Mouse (Mus musculus) testis, postnatal 14 days (tissue): Measurements from ENCODE around the gene Fnbp1.
A peak's percentile ranks its signal among the peaks of the same experiment; 100 is the strongest.

Experiments
- DNase-seq: peaks from one replicate; pipeline ENCODE4 v3.0.0; 2021; ENCODE audit warnings: low spot score

Gene Fnbp1

DNA sequence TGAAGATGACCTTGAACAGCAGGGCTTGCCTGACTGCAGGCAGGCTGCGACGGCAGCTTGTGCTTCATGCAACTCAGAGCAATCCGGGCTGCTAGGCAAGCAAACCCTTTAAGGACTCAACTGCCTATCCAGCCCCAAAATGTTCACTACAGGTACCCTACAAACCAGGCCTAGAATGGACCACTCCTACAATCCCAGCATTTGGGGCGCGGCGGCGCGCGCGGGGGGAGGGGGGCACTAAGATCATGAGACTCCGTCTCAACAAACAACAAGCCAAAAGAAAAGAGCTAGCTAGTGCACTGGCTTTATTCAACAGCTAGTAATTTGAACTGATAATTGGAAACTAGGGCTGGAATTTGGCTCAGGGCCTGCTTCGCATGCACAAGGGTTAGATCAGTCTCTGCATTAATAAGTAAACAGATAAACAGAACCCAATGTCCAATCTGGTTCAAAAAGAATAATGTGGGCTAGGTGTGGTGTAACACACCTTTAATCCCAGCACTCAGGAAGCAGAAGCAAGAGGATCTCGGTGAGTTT, 74.7 kb downstream of the Fnbp1 start:
- DNase-seq = no peak

GRCm38 (mm10) chr2:31066019-31066789, 75.6 kb downstream of the Fnbp1 start:
- no peak for DNase-seq

DNA sequence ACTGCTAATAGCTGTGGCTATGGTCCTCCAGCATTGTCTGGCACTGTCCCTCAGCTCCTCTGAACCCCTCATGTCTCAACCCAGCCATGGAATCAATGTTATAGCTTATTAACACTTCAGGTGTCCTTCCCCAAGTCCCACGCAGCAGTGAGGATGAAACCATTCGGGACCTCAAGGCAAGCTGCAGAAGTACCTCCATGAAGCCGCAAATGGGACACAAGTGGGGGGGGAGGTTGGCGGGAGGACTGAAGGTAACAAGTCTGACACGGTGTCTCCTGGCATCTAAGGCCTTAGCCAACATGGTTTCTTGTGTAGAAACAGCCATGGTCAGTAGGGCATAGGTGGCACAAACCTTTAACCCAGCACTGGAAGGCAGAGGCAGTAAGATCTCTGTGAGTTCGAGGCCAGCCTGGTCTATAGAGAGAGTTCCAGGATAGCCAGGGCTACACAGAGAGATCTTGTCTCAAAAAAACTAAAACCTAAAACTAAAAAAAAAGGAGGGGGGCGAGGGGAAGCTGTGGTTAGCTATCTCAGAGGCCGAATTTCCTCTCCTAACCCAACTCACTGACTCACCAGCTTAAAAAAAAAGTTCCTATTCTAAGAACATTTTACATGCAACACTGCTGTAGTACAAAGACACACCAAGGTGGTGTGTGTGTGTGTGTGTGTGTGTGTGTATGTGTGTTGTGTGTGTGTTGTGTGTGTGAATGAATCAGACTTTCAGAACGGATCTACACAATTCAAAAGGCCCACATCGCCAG, 79.8 kb downstream of the Fnbp1 start:
- DNase-seq = no peak

DNA sequence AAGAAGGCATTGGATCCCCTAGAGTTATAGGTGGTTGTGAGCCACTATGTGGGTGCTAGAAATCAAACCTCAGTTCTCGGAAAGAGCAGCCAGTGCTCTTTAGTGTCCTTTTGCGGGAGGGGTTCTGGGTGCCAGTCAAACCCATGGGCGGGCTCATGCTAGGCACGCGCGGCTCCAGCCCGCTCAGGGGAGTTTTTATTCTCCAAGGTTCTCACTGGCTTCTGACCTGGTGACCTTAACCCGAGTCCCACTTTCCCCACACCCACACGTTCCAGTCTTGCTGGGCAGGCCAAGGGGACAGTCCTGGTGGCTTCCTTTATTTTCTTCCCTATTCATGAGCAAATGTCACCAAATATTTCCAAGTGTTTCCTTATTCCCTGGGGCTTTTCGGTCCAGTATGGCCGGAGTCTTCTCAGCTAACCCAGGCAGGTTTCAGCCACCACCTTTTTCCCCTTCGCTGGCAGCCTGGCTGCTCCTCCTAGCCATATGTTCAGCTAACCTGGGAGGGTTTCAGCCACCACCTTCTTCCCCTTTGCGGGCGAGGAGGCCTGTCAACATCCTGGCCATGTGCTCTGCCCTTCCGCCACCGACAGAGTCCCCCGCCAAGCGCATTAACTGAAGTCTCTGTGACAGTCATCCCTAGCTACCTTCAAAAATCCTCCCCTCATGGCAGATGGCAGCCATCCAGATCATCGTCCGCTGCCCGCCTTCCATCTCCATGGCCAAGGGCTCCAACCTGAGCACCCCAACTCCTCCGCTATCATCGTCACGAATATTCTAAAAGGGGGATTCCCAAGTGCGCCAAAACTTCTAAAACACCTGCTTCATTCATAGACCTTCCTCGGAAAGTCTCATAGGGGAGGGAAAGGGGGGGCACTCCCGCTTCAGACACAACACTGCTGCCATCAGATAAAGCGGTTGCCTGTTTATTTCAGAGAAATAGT, 80.7 kb downstream of the Fnbp1 start:
- no peak for DNase-seq

DNA sequence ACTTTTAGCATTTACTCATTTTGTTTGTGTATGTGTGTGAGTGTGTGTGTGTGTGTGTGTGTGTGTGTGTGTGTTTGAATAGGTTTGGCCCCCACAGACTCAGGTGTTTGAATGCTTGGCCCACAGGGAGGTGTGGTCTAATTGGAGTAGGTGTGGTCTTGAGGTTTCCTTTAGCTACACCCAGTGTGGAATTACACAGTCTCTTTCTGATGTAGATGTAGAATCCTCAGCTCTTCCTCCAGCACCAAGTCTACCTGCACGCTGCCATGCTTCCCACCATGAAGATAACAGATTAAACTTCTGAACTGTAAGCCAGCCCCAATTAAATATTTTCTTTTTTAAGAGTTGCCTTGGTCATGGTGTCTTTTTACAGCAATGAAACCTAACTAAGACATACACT, 81.5 kb downstream of the Fnbp1 start:
- DNase-seq = no peak

GRCm38 (mm10) chr2:31058443-31058842, 83.4 kb downstream of the Fnbp1 start:
- no peak for DNase-seq

DNA sequence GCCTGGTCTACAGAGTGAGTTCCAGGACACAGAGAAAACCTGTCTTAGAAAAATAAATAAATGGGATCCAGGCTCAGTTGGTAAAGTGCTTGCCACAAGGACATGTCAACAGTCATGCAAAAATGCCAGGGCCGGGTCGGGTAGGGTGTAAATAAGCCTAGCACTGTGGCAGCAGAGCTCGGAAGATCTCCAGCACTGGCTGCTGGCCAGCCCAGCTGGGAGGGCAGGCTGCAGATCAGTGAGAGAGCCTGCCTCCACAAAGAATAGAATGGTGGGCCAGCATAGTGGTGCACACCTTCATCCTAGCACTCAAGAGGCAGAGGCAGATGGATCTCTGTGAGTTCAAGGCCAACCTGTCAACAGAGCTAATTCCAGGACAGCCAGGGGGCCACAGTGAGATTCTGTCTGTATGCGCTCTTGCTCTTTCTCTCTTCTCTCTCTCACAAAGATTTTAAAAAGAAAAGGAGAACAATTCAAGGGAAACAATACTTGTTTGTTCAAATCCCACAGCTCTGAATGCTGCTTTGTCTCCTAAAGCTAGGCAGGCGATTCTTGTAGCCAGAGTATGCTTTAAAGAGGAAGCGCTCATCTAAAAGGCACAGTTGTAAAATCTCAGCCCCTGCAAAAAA, 84.1 kb downstream of the Fnbp1 start:
- no peak for DNase-seq

- peak; percentile 24 for DNase-seq
Measured at GRCm38 (mm10) chr2:31056070-31056469, 85.7 kb downstream of the Fnbp1 start.

DNA sequence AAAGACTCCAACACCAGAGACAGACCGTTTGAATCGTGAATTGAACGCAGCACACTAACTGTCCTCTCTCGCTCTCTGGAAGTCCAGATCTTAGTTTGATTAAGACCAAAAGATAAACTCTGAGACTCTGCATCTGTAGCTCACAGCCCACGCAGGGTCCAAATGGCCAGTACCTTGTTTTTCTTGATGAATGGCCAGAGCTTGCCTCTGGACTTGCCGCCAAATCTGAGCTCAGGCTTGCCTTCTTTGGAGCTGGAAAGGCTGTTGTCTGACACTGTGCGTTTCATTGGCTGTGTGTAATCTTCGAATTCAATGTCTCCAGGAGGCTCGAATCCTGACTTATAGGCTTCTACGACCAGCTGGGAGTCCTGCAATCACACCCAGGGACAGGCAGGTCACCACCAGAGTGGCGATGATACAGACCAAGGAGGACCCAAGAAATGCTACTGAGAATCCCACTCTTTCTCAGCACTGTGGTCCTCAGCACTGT, 87.9 kb downstream of the Fnbp1 start:
- DNase-seq = no peak

DNA sequence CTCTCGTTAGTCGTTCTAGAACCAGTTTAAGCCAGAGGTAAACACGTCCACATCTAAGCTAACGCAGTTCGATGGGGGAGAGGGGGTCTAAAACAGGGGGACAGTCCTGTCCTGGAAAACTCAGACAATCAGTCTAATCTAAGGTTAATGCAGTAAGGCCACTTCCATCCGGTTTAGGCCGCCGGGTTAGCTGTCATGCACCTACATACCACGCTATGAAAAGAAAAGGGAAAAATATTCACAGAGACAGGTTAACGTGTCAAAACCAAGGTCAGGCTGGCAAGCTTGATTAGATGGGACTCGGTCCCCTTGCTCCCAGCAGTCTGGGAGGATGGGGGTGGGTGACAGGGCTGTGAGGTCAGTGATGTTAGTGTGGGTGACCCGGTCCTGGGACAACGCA, 88.4 kb downstream of the Fnbp1 start:
- no peak for DNase-seq

GRCm38 (mm10) chr2:31052441-31052840, 89.4 kb downstream of the Fnbp1 start:
- no peak for DNase-seq

DNA sequence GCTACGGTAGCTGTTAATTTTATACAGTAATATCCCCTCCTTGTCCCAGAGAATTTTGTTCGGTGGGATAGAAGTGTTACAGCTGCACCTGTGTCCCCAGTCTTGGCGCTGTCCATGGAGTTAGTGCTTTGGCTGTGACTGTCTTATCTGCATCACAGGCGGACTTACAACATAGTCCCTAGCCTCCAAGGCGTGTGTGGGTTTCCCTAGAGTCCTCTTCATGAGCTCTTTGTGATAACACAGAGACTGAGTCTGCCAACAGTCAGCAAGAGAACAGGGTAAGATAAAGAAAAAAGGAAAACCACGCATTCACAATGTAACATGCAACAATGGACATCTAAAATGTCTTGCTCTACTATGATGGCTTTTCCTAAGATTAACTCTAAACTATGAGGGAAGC, 93.8 kb downstream of the Fnbp1 start:
- DNase-seq = no peak

DNA sequence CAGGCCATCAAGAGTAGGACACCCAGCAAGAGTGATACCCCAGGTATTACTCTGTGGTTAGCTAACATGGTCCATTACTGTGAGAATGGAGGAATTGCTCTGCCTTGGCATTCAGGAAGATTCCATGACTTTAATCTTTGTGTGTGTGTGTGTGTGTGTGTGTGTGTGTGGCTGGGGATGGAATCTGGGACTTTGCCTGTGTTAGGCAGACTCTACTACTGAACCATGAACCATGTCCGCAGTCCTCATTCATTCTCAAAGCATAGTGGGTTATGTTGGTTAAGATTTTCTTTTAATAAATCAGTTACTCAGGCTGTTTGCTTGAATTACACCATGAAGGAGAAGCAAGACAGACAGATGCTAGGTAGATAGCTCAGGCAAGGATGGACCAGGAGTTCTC, 98.0 kb downstream of the Fnbp1 start:
- no peak for DNase-seq

- no peak for DNase-seq
Measured at GRCm38 (mm10) chr2:31042881-31043280, 98.9 kb downstream of the Fnbp1 start.

- no peak for DNase-seq
Measured at GRCm38 (mm10) chr2:31041386-31041785, 100.4 kb downstream of the Fnbp1 start.

- DNase-seq = no peak
Measured at GRCm38 (mm10) chr2:31040487-31040886, 101.3 kb downstream of the Fnbp1 start.

DNA sequence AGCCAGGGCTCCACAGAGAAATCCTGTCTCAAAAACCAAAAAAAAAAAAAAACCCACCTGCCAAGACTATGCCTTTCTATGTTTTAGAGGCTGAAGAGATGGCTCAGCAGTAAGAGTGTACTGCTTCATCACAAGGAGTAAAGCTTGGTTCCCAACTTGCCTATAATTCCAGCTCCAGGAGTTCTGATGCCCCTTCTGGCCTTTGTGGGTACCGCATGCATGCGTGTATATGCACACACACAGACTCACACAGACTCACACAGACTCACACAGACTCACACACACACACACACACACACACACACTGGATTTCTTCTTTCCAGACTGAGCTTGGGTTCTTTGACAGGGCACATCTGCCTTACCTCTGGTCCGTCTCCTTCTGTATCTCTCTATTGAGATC, 101.8 kb downstream of the Fnbp1 start:
- DNase-seq = no peak

- no peak for DNase-seq
Measured at GRCm38 (mm10) chr2:31036811-31037210, 105.0 kb downstream of the Fnbp1 start.

GRCm38 (mm10) chr2:31031972-31032371, 109.8 kb downstream of the Fnbp1 start:
- no peak for DNase-seq

DNA sequence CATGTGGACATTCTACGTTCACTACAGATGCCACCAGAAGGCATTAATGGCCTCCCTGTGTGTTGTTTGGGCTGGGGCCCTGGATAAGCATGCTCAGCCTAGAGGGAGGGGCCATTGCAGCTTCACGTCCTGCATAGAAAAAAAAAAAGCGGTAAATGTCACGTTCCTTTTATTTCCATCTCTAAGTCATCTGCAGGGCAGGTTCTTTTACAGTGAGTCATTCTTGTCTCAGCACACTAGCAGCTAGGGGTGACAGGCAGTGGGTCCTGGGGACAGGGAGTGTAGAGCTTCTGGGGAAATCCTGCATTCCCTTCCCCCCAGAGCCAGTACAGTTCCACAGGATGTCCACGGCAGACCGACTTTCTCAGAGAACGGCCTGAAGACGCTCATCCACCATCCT, 115.2 kb downstream of the Fnbp1 start:
- DNase-seq = no peak

DNA sequence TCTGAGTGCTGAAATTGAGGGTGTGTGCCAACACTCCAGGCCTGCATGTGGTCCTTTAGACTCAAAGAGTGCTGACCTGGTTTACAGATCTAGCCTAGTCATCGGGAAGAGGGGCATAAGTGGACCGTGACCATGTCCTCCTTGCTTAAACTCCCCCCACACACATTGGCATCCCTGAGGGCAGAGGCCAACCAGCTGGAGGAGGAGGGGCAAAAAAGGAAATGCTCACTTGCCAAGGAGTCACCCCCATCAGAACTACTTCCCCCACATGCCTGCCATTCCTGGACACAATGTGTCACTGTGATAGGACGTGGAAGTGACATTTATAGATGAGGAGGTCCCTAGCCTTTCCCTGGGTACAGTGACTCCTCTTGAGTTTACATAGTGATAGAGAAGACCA, 116.3 kb downstream of the Fnbp1 start:
- no peak for DNase-seq
